ENCODE assay signal across 22 mouse cellular contexts in genomic region chr2:79457434-79457833, GRCm38 (mm10). TPM values are rescaled to one million over a fixed set of nuclear protein-coding genes. Genes with fewer than 3 reads are reported as not detected.
DNase-seq lines count a peak whose midpoint lies in the region; ATAC-seq and TF ChIP-seq lines count a peak whose summit lies in the region.
"Had no signal": no experiment of that assay in that cellular context is flagged by ENCODE, and none has a peak within 500 bp of the region (broad histone marks: within the 10 kb centered on the region; RNA-seq: fewer than 3 reads in every experiment).

No protein-coding gene starts in this region.

- H3K36me3 ChIP-seq in hindbrain, embryonic 15.5 days, result no peaks in the 10 kb centered on the region
- H3K36me3 ChIP-seq: G1E; heart, embryonic 13.5 days; limb, embryonic 12.5 days; liver, embryonic 12.5 days had no signal

- peak; percentile 52 for DNase-seq in cerebellum, adult 8-10 months
- no peak for DNase-seq in cerebellum, postnatal 4 days (ENCODE audit: low spot score in 2 of 2)
- no peak for DNase-seq in layer of hippocampus, adult 2 months (ENCODE audit: low spot score in 2 of 2)
- DNase-seq in layer of hippocampus, adult 8-10 months (ENCODE audit: low spot score in 2 of 2), result no peak
- peak; percentile 29 to 60 for DNase-seq in cerebellum, postnatal 14 days
- DNase-seq in kidney, adult 8-10 months, result no peak
- no peak for DNase-seq in embryo, embryonic 10.5 days (ENCODE audit: low spot score)
- DNase-seq: adrenal gland, postnatal 25 days; gastrocnemius, postnatal 10 days; heart, adult 11 months; kidney, adult 9 months; kidney, postnatal 36 days; lung, adult 2 months; lung, postnatal 36 days; thymus, postnatal 14 days had no signal

- WGBS in hindbrain, embryonic 15.5 days, result 51% methylated on average over 3 of the region's 3 CpGs

- peak overlapping the region; percentile 95; the same call in 1 of the 2 replicates for H3K27ac ChIP-seq in layer of hippocampus, adult 2 months
- no peak overlapping the region for H3K27ac ChIP-seq in hindbrain, embryonic 15.5 days (replicated peaks)
- H3K27ac ChIP-seq: heart, embryonic 13.5 days; limb, embryonic 12.5 days; liver, embryonic 12.5 days had no signal

- H3K4me2 ChIP-seq in hindbrain, embryonic 15.5 days, result peak overlapping the region; percentile 64; the same call in 1 of the 2 replicates

- H3K9me3 ChIP-seq in hindbrain, embryonic 15.5 days, result no peaks in the 10 kb centered on the region
- H3K9me3 ChIP-seq: G1E; heart, embryonic 13.5 days; limb, embryonic 12.5 days; liver, embryonic 12.5 days had no signal

- no peak for ATAC-seq in hindbrain, embryonic 15.5 days (ENCODE audit: low FRiP score, low read depth)
- ATAC-seq: liver, embryonic 12.5 days had no signal

- H3K9ac ChIP-seq in hindbrain, embryonic 15.5 days, result no peak overlapping the region
- H3K9ac ChIP-seq: heart, embryonic 13.5 days; limb, embryonic 12.5 days; liver, embryonic 12.5 days had no signal

- TF ChIP-seq CTCF in layer of hippocampus, adult 2 months (conservative IDR thresholded peaks at IDR 0.05), result no peak

- H3K27me3 ChIP-seq in hindbrain, embryonic 15.5 days, result peaks cover 18% of the 10 kb centered on the region

- peaks cover 51% of the 10 kb centered on the region for H3K4me1 ChIP-seq in hindbrain, embryonic 15.5 days (replicated peaks)
- H3K4me1 ChIP-seq: liver, embryonic 12.5 days had no signal

- H3K4me3 ChIP-seq in layer of hippocampus, adult 2 months, result no peak overlapping the region
- H3K4me3 ChIP-seq in hindbrain, embryonic 15.5 days, result no peak overlapping the region

RNA-seq across cellular contexts. Expression of gene Cerkl, which starts 0.8 kb away (rescaled TPM):
- 10 to 100 TPM in 1 of 2 experiments, 1 to 10 TPM in 1; 7.0 to 10.4 TPM for total RNA-seq in layer of hippocampus, adult 2 months (2021)
- 1 to 10 TPM; 5.9 to 7.8 (median 6.4) TPM for total RNA-seq in layer of hippocampus, adult 8-10 months (2022)
- polyA plus RNA-seq in hindbrain, embryonic 15.5 days (2015; fragmentation: Nextera tagmentation; extraction: Ambion mirVana), result 2.5 and 3.3 TPM in 2 replicates

RNA-seq across cellular contexts. Expression of gene Neurod1, which starts 0.9 kb away (rescaled TPM):
- total RNA-seq in layer of hippocampus, adult 2 months (2021), result 10 to 100 TPM; 32.7 to 33.1 TPM
- total RNA-seq in layer of hippocampus, adult 8-10 months (2022), result 10 to 100 TPM; 19.6 to 28.3 (median 22.9) TPM
- polyA plus RNA-seq in hindbrain, embryonic 15.5 days (2015; fragmentation: Nextera tagmentation; extraction: Ambion mirVana), result 47.0 and 48.7 TPM in 2 replicates
- total RNA-seq: adrenal gland, postnatal 25 days; gastrocnemius, postnatal 10 days; heart, postnatal 25 days; megakaryocyte-erythroid progenitor cell, adult 5-6 weeks had no signal
- polyA plus RNA-seq: G1E; heart, embryonic 13.5 days; liver, embryonic 12.5 days; lung, adult 2 months had no signal

Comparison
In these comparisons a context has a peak if more than half of its experiments do, and no peak if none do; other contexts are left out.
1. DNase-seq: peak in cerebellum, adult 8-10 months (single experiment) and cerebellum, postnatal 14 days (2 of 2); none in cerebellum, postnatal 4 days (0 of 2), layer of hippocampus, adult 2 months (0 of 2), layer of hippocampus, adult 8-10 months (0 of 2), kidney, adult 8-10 months (0 of 2) and embryo, embryonic 10.5 days (single experiment).